Mouse (Mus musculus) adrenal gland, postnatal 36 days (tissue): ENCODE measurements at regions not wholly inside any gene's neighbourhood (a gene's known extent, or its start where the extent isn't known, plus 50 kb on each side); places are given as distances from the start of the nearest gene placed in this dataset.

Experiments used
- DNase-seq, 2 experiments: peaks; one replicate each; pipeline ENCODE4 v3.0.0; 2021; ENCODE audit warnings: mixed read lengths in 1 of 2

DNA sequence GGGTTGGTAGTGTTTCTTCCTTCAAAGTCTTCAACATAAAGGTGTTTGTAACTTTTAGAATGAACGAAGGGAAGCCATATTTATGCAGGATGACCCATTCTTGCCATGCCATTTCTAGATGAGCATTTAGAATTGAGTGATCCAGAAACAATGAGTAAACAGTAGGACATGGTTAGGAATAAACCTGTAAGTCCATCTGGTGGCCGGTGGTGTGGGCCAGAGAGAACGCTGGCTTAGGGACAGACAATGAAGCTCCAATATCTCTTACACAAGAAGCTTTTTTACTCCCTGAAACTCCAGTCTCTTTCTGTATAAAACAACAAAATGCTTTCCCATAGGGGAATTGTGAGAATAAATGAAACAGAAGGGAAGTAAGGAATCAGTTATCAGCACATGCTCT lies 296.9 kb upstream of the Clnk start:
- DNase-seq, result no peak

DNA sequence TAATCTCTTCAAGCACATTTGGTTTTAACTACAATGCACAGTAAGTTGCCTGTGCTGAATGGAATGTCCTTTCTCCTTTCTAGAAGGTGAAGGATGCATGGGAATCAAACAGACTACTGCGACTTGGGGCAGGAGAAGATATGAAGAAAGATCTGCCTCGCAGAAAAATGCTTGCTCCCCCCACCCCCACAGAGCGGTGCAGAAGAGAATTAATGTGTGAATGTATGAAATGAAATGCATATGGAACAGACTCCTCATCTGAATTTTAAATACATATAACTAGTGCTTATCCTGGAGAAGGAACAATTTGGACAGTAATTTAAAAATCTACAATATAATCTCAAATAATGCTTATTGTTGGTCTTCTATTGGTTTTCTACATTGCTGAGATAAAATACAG lies 283.0 kb upstream of the Clnk start:
- DNase-seq, result no peak

DNA sequence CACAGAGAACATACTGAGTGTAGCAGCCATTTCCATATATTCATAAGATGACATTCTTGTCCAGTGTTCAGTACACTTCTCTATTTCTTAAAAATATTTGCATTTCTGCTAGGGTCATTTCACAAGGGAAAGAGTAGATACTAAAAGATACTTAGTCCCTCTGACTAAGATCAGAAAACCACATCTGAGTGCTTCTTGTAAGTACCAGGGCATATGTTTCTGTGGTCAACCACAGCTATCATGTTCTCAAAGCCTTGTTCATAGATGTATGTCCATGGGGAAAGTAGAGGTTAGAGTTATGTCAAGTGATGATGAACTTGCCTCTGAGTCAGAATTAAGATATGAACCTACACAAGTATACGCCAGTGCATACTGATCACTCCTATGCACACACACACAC lies 279.2 kb upstream of the Clnk start:
- no peak for DNase-seq

DNA sequence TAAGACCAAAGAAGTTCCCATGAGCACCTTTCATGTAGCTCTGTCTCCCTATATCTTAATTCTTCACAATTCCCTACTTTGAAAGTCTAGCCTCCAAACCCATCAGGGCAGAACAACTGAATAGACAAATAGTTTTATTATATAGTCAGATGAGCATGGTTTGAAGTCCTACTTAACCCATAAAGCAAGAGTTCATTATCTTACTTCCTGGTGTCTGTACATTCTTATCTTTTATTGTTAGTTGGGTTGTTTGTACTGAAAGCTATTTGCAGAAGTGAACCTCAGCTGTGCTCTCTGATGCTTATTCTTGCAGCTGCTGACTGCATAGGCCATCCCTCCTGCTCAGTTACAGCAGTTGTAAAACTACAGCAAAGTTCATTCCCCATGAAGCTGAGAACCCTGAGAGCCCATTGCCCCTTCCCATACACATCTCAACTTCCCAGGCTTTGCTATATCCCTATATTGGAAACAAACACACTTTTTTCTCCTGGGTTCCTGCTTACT lies 276.7 kb upstream of the Clnk start:
- DNase-seq, result no peak

DNA sequence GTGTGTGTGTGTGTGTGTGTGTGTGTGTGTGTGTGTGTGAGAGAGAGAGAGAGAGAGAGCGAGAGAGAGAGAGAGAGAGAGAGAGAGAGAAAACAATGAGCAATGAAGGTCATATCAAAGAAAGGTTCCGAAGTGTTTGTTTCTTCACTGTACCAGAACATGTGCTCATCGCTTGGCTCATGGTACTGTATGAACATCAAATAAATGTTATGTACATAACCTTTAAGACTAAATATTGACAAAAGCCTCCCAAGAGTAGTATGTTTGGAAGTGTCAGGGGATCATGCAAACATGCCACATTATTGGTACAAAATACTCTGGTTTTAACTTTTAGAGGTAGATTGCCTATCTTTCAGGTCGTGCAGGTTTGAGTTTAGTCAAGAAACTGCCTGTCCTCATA lies 275.3 kb upstream of the Clnk start:
- no peak for DNase-seq

DNA sequence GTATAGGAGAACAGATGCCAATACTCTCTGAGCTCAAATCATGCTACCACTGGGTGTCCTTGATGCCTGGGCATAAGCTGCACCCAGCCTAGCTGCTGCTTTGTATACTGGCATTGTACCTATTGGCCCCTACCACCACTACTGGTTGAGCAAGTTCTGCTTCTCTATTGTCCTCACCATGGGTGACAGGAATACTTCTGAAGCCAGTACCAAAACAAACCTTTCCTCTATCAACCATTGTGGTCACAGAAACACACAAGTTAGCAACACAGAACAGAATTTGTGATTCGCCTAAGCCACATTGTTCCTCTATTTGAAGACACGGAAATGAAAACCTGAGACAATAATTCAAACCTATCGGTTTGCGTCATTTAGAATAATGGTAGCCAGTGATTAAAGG lies 274.3 kb upstream of the Clnk start:
- no peak for DNase-seq

DNA sequence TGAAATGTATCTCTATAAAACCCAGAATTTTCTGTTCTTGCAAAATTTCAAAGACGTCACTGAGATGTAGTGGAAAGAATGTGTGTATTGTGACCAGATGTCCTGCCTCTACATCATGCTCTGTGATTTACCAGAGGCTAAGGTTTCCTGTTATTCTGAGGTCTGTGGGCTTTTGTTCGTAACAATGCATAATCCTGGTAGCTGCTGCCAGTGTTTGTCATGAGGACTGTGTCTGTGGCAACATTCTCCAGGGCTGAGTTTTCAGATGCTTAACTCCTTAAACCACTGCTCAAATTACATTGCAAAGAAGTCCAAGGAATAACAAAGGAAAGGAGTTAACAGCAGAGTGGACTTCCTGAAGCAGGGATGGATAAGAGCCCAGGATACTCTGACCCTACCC lies 269.0 kb upstream of the Clnk start:
- DNase-seq, result no peak

DNA sequence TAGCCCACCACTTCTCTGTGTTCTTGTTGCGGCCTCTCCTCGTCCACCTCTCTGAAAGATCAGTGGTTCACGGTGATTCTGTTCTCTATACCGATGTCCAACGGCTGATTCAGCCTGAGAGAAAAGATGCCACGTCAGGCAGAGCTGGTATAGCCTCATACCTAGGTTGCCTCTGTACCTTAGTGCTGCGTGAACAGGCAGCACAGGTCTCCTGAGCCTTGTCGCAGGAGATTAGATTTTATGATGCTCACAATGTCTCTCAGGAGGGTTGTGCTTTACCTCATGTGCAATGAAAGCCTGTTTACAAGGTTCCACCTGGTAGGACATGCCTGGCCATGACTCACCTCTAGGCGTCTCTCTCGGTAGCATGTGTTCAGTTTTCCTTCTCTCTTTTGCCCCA lies 267.6 kb upstream of the Clnk start:
- no peak for DNase-seq

DNA sequence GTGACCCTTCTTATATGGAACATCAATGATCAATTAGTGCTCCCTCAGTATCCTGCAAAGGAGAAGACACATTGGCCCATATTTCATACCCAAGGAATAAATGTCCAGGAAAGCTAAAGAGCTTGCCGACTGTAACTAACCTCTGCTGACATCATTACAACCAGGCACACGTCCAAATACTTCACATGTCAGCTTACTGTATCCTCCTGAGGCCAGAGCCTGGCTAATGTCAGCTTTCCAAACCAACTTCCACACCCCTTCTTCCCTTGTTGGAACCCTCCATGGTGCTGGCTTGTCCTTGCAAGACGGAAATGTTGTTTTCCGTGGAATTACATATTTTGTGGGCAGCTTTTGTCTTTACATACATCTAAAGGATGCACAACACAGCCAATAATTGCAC lies 267.0 kb upstream of the Clnk start:
- peak; percentile 45 to 52 for DNase-seq

DNA sequence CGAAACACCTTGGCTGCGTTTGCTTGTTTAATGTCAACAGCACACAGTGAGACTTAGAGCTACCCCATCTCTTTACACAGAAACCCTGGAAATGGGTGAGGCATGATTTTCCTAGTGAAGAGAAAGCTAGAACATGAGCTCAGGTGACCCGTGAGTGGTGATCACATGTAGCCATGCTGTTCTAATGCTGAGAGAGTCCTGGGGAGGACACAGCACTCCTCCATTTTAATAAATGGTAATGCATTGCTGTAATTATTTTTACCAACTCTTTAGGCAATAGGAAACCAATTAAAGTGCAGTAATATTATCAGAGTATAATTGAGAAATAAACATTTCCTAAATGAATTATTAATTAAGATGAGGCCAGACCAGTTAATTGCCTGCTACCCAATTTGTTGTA lies 261.8 kb upstream of the Clnk start:
- DNase-seq, result no peak

DNA sequence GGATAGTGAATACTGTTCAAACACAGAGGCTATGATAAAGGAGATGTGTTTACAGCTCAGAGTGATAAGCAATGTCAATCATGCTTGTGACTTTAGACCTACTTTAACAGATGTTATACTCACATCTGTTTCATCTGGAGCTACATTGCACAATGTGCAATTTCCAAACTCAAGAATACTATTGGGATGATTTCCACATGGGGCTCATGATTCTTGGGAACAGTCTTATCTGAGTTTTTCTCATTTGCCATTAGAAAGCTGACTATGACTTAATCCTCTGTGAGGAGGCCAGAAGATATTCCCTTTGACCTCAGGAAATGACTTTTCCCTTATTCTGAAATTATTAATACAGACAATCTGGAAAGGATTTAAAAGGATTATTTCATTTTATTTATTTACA lies 252.3 kb upstream of the Clnk start:
- DNase-seq, result no peak

DNA sequence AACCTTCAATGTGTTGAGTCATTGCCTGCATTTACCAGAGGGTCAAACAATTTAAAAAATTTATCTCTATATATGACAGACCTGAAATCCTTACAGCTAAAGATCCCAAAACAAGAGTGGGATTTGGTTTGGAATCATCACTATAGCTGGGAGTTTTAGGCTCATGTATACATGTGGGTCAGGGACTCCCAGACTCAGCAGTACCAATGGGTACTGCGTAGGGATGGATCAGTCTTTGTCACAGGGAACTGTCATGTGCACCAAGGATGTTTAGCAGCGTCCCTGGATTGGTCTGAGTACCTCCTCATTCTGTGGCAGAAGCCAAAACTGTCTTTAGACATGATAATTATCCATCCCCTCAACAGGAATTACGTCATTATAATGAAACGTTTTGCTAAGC lies 250.2 kb upstream of the Clnk start:
- no peak for DNase-seq

DNA sequence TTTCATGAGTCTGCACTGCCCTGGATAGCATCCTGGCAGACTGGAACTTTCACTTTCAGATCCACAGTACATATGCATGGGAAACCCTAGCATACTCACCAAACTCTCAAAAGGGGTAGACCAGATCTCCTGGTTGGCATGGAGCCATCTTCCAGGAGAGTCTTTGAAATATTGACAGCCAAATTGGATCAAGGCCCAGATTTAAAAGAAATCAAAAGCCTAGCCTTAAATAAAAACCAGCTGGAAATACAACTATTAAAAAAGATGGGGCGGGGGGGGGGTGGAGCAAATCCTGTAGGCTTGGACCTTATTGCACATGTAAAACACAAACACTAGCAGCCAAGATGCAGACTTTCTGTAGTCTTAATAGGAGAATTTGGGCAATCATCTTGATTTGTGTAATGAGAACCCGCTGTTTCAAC lies 249.7 kb upstream of the Clnk start:
- no peak for DNase-seq

DNA sequence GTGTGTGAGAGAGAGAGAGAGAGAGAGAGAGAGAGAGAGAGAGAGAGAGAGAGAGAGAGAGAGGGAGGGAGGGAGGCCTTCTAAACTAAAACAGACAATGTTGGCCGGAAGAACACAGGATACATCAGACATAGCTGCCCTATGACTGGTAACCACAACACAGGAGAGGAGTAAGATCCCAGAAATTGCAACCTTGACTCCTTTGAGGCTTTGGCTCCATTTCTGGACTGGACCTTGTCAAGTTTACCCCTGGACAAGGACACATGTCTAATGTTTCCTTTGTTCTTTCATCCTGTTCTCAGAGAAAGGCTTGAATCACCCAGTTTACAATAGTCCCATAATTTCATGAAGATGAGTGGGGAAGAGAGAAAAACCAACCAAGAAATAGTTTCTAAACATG lies 233.7 kb upstream of the Clnk start:
- peak; percentile 56 to 67 for DNase-seq

DNA sequence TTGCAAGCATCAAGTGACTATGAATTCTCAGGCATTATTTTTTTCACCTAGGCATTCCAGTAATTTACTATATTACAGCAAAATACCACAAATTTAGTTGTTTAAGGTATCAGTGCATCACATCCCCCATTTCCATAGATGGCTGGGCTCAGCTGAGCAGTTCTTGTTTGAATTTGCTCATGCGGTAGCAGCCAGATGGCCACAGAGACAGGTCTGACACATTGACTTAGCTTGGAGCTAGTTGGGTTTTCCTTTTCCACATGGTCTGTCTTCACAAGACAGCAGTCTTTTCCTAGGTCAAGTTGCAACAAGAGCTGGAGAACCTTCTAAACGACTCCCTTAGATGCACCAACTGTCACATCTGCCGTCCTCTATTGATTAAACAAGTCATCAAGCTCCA lies 232.9 kb upstream of the Clnk start:
- DNase-seq, result no peak

DNA sequence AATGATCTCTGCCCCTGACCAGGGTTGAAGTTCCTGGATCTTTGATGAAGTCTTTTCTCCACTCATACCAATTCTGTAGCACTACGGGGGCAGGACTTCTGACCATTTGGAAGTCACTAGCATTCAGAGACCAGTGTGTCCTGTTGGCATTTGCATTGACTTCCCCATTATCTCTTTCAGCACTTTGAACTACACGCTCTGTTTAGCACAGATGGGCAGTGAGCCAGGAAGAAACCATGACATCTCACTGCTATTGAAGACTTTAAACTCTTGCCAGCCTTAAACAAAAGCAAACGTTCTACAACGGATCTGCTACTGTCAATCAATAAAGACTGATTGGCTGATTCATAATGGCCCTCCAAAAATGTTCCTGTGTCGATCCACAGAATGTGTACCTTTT lies 222.5 kb upstream of the Clnk start:
- DNase-seq, result peak; percentile 36 to 58

DNA sequence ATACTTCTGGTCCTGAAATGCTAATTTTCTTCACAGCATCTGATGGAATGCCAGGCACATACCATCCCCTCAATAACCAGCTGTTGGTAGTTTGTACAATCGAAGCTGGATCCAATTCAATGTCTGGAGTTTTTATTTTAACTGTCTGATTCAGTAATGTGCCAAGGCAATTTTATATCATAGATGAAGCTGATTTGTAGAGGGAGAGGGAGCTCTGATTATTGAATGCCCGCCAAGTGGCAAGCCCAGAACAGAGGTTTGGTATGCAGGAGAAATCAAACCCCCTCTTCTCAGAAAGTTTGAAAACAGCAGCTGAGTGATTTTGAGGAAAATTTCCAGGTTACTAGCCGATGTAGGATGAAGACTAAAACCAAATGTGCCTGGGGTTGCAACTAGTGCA lies 218.3 kb upstream of the Clnk start:
- no peak for DNase-seq

DNA sequence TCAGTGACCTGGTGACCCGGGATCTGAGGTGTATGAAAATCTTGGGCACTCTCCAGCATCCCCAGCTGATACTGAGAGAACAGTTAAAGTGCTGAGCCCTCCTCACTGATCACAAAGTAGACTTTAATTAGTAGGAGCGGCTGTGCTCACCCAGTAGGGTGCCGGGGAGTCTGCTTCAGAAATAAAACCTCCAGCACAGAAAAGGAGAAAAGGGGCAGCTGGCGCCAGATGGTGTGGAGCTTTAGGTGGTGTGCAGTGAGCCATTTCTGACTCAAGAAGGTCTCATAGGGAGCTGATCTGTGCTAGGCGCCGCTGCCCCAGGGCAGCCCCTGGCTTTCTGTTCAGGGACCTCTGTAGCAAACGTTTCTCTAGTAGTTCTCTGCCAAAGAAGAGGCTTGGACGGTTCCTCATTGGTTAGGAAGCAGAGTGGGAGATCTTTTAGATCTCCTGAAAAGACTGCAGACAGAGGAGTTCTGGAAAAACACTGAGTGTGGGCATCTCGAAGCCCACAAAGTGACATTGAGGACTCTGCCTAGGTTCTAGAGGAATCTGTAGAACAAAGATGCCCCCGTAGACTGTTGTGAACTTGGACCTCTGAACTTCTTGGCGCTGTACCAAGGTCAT lies 200.1 kb upstream of the Clnk start:
- DNase-seq, result no peak

DNA sequence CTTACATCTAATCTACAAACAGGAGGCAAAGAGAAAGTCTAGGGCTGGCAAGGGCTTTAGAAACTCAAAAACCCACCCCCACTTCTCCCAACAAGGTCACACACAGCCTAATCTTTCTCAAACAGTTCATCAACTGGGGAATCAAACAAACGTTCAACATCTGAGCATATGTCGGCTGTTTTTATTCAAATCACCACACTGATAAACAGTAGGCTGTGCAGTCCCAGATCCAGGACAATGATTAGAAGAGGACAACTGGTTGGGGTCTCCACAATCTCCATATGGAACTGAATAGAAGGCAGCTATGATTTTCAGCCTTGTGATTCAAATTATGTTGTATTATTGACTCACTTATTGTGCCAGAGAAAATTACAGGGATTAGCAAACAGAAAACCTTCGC lies 193.1 kb upstream of the Clnk start:
- no peak for DNase-seq

DNA sequence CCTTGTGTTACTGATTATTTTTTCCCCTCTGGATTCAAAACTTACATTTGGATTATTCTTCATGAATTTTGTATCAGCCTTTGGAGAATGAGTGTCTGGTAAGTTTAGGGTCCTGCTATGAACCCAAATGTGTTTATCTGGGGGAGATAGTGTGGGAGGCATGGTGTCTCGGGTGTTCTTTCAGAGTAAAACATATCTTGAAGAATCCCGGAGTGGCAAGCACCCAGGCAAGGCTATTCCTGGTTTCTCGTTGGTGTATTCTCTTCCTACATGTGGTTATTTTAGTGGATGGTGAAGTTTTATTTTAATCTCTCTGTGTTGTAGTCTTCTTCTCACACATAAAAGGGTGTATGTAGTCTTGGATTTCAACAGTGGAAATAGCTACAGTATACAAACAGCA lies 186.4 kb upstream of the Clnk start:
- DNase-seq, result no peak

DNA sequence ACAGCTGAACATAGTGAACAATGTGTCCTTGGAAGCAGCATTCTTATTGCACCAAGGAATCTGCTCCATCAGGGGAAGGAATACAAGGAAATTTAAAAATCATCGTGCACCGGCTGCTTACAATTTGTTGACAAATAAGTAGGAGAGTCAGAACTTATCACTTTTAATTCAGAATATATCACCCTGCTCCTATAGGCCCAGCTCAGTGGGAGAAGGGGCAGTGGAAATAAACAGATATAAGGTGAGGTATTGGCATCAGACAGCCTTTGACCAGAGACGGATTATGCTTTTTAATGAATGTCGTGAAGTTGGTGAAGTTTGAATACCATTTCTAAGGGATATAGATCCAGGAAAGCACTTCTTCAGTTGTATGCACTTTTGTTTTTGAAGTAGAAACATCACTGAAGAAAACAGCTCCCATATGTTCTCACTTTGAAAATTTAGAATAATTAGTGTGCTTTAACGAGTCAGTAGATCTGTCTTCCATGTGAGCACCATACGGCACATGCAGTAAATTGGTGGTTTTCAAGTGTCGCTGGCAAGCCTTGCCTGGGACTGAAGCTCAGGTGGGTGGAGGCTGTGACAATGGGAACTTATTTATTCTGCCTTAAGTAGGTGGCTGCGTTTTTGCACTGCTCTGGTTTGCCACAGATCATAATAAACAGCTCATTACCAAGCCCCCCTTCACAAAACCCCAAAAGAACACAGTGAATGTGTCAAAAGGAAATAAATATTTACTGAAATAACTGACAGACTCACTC lies 176.1 kb upstream of the Clnk start:
- no peak for DNase-seq

DNA sequence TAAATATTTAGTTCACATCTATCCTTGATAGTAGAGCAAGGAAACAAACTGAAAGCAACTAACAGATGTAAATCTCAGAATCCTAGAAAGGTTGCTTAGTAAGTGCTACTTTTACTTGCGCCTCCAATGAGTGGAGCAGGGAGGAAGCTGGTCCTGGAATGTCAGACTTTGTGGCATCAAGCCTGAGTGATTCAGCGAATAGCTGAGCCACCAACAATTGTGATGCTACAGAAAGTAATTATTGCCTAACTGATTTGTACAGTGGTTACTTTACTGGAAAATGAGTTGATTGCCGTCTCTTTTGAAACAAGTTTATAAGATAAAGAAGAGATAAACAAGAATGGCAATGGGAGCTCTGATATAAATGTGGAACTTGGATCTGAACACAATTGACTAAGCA lies 173.9 kb upstream of the Clnk start:
- peak; percentile 31 to 35 for DNase-seq

DNA sequence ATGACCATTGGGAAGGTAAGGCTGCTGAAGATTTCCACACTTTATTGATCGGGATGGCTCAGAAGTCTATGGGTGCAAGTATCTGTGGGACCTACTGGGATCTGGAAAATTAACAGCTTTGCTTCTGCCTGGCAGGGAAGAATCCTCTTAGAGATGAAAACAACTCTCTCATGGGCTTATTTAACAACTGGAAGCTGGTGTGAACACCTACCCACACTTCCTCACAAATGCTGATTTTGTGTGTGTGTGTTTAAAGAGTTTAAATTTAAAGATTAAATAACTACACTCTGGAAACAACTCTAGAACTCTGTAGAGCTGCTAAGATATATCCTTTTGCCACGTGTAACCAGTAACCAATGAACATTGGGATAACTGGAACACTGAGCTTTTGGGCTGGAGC lies 172.5 kb upstream of the Clnk start:
- no peak for DNase-seq

DNA sequence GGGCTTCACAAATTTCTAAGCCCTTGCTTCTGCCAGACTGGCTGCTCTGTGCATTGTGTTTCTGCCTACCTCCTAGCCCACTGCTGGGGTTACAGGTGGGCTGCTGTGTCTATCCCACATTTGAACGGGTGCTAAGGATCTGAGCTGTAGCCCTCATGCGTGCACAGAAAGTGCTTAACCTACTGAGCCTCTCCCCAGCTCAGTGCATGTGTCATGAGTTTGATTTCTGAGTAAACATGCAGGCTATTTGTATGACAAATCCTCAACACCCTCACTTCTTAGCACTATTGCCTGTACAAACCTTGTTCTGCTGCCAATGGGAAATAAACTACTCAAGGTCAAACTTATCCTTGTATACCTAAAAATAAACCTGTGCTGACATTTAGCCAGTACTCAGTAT lies 163.9 kb upstream of the Clnk start:
- DNase-seq, result no peak
